Mouse (Mus musculus) limb, embryonic 10.5 days (tissue): Measurements from ENCODE around the gene Nup43. TPM values are rescaled to one million over a fixed set of nuclear protein-coding genes. Genes with fewer than 3 reads are reported as not detected.

Experiments used
- DNase-seq: peaks from one replicate; pipeline ENCODE4 v3.0.0-alpha.2; 2017; ENCODE audit warnings: low spot score
- H3K27ac ChIP-seq: fragments of 300-500 bp; sonication (generic); 2 replicates; pipeline ENCODE4 v1.5.1; 2016; ENCODE audit warnings: mild to moderate bottlenecking
- H3K27me3 ChIP-seq: fragments of 300-500 bp; sonication (generic); 2 replicates; pipeline ENCODE4 v1.6.1; 2016; ENCODE audit warnings: low read depth, mild to moderate bottlenecking; ENCODE audit not compliant: poor library complexity, severe bottlenecking
- H3K36me3 ChIP-seq: fragments of 300-500 bp; sonication (generic); 2 replicates; pipeline ENCODE4 v1.6.1; 2016; ENCODE audit warnings: mild to moderate bottlenecking, moderate library complexity
- H3K4me1 ChIP-seq: fragments of 300-500 bp; sonication (generic); 2 replicates; pipeline ENCODE4 v1.6.1; 2016
- H3K4me3 ChIP-seq: fragments of 300-500 bp; sonication (generic); 2 replicates; pipeline ENCODE4 v1.5.1; 2016; ENCODE audit warnings: mild to moderate bottlenecking, moderate library complexity
- H3K9me3 ChIP-seq: fragments of 300-500 bp; sonication (generic); replicated peaks from 2 replicates; pipeline ENCODE4 v1.6.1; 2016; ENCODE audit warnings: mild to moderate bottlenecking
- WGBS: fragments of 180-500 bp; shearing (Covaris S2); methylation state at CpG from one replicate; pipeline ENCODE4 v1.1.7; 2016; 5-methylcytosine and 5-hydroxymethylcytosine counted together
- polyA plus RNA-seq: library from polyadenylated mRNA; unstranded; fragments of >200 nt; fragmentation: Nextera tagmentation; extraction: Ambion mirVana; gene quantifications from 2 replicates; pipeline ENCODE4 v1.2.1, GENCODE M21; 2016

Nup43 gene
- polyA plus RNA-seq, 1 experiment from 2014 or later: 93.2 TPM

DNA sequence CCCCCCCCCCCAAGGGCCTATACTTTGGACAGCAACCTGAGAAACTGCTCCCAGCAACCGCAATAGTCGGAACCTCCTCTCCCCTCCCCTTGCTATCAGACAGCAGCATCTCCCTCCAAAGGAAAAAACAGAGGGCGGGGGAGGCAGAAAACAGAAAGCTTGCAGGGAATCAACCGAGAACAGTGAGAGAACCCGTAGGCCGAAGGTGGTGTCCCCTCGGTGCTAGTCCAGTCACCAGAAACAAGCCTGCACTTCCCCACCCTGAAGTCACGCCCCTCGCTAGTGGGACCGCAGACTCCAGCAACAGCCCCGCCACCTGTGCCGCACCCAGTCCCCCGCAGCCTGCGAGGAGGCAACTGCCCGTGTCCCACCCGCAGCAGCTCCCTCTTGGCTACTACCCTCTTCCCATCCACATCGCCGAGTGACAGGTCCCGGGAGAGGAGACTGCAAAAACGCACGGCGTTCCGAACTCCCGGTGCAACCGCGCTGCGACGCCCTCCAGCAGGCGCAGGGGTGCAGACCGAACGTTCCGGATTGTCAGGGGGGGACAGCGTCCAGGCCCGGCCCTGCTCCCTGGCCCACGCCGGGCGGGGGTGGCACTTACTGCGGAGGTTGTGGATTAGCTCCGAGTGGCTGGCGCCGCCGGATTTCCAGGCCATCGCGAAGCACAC lies 4.7 kb upstream of the Nup43 start:
- Histone ChIP-seq H3K36me3 (no peaks in the 10 kb centered on the region), H3K4me1 (peaks cover 7% of the 10 kb centered on the region), H3K9me3 (no peaks in the 10 kb centered on the region), H3K27me3 (no peaks in the 10 kb centered on the region), H3K4me3 (peak overlapping the region; percentile 93), H3K27ac (peak overlapping the region; percentile 94)
- 0% methylated on average over 44 of the region's 44 CpGs for WGBS
- DNase-seq: no peak

DNA sequence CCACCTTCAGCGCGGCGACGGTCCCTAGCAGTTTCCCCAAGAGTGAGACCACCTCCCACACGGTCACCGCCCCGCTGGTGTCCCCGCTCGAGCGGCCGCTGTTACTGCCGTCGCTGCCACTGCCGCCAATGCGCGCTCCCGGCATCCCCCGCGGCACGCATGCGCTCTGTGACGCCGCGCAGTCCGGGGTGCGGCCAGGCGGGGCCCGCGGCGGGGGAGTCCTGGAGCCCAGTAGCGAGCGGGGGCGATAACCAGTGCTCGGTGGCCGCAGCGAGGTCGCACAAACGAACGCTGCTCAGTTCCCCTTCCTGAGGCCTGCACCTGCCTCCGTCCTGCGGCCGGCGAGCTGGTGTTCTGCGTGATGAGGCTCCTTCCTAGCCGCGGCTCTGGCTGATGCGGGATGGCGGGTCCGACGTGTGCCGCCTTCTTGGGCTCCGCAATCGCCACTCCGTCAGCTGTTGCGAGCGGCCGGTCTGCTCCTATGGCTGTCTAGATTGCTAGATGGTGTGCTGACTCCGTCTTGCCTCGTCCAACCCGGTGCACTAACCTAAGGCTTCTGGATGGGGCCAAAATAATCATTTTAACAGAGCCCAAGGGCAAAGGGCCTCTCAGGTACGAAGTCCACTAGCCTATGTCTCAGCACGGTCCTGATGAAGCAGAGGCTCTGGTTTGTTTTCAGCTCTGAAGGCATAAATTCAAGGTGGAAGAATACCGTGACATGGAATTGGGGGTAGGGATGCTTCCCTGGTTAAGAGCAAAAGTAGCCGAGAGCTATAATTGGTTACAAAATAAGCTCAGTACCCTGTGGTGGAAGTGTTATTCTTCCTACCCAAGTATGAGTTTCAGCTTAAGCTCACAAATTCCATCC lies 3.9 kb upstream of the Nup43 start:
- peak; percentile 92 for DNase-seq
- H3K27me3 ChIP-seq: no peaks in the 10 kb centered on the region
- peak overlapping the region; percentile 93 for H3K4me3 ChIP-seq
- WGBS: under 1% methylated on average over 64 of the region's 64 CpGs
- H3K27ac ChIP-seq: peak overlapping the region; percentile 94
- no peaks in the 10 kb centered on the region for H3K9me3 ChIP-seq
- no peaks in the 10 kb centered on the region for H3K36me3 ChIP-seq
- peaks cover 12% of the 10 kb centered on the region for H3K4me1 ChIP-seq

GRCm38 (mm10) chr10:7664027-7664526 lies 3.2 kb upstream of the Nup43 start:
- H3K27ac ChIP-seq: peak overlapping the region; percentile 94; the same call in 1 of the 2 replicates
- no peak for DNase-seq
- whole genome bisulfite sequencing: 69% methylated on average over 6 of the region's 6 CpGs
- H3K4me1 ChIP-seq: peaks cover 14% of the 10 kb centered on the region
- peak overlapping the region; percentile 93 for H3K4me3 ChIP-seq
- H3K36me3 ChIP-seq: no peaks in the 10 kb centered on the region
- H3K27me3 ChIP-seq: no peaks in the 10 kb centered on the region
- H3K9me3 ChIP-seq: no peaks in the 10 kb centered on the region

DNA sequence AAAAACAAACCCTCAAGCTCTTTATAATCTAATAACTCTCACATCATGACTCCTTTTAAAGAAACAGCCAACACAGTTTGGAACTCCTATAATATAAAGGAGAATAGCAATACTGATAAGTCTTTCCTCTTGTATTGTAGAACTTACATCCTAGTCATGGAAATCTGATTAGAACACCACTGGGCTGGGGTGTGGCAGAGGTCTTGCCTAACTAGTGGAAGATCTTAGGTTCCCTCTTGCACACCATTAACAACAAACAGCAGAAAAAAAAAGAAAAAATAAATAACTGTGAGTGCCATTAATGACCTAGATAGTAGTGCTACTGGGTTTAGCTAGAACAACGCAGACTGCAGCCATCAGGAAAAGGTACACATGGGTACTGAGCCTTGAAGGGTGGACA lies 2.4 kb upstream of the Nup43 start:
- 100% methylated on average over 1 of the region's 1 CpGs for WGBS
- DNase-seq: no peak
- Histone ChIP-seq H3K36me3 (peaks cover 7% of the 10 kb centered on the region), H3K27me3 (no peaks in the 10 kb centered on the region), H3K9me3 (no peaks in the 10 kb centered on the region), H3K4me3 (no peak overlapping the region), H3K4me1 (peaks cover 14% of the 10 kb centered on the region), H3K27ac (no peak overlapping the region)

GRCm38 (mm10) chr10:7673673-7674072 lies 6.4 kb downstream of the Nup43 start:
- H3K36me3 ChIP-seq: peaks cover 90% of the 10 kb centered on the region
- H3K27ac ChIP-seq: no peak overlapping the region
- DNase-seq: no peak
- no peak overlapping the region for H3K4me3 ChIP-seq
- H3K9me3 ChIP-seq: no peaks in the 10 kb centered on the region
- H3K4me1 ChIP-seq: no peaks in the 10 kb centered on the region
- WGBS: 69% methylated on average over 1 of the region's 1 CpGs
- no peaks in the 10 kb centered on the region for H3K27me3 ChIP-seq

DNA sequence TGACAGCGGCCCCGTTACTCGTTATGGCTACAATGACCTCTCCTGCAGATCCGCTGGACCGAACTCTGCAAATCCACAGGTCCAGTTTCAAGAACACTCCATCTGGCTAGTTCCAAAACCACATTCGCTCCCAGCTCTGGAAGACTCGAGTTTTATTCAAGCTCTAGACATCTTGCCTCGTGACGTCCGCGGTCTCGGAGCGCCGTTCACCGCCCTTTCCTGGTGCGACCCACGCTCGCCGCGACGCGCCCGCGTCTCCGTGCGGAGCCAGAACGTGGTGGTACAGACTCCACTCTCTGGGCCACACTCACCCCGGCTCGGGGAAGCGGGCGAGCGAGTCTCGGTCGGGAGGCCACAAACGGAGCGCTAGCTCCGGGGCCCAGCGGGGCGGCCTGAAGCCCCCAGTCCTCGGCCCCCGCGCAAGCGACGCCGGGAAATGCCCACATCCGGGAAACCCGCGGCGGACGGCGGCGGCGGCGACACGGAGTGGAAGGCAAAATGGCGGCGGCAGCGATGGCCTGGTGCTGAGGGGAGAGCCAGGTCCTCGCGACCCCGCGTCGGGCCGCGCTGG lies 13.5 kb downstream of the Nup43 start, which contains the start of the genes Pcmt1 and Lats1:
Gene Pcmt1 (minus strand): TSS at position 406 of the 571 bp plus-strand sequence.
Gene Lats1 (plus strand): TSS at position 484 of the 571 bp plus-strand sequence.
- peak within 1 kb of the TSS; percentile 100 for H3K27ac ChIP-seq
- H3K9me3 ChIP-seq: no peaks in the 10 kb centered on the region
- no peaks in the 10 kb centered on the region for H3K27me3 ChIP-seq
- peaks cover 48% of the 10 kb centered on the region for H3K36me3 ChIP-seq
- under 1% methylated on average over 65 of the region's 65 CpGs for WGBS
- DNase-seq: peak; percentile 95
- H3K4me3 ChIP-seq: peak within 1 kb of the TSS; percentile 100
- peaks cover 20% of the 10 kb centered on the region for H3K4me1 ChIP-seq

DNA sequence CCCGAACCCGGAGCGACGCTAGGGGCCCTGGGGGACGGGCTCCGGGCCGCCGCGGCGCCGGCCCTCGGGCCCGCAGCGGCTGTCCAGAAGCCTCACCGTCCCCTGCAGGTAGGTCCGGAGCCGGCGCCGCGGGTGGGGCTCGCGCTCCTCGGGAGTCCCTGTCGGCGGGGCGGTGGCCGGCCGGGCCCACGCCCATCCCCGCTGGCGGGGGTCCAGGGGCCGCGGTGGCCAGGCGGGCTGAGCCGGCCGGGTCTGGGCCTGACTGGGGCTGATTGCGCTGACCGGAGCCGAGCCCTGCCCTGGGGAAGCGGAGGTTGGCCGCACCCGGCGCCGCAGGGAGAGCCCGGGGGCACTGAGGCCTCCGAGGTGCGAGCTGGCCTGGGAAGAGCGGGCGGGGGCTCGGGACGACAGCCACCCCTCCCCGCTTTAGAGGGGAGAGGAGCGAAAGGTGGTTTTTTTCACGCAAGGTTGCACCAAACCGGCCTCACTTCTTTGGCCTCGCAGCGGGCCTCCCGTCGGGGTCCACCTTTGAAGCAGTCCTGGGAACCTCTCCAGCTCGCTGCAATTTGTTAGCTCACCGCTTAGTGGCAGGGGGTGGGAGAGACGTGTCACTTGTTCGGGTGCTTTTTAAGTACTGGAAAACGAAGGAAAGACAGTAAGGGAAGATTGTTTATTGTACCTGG lies 14.2 kb downstream of the Nup43 start:
- no peaks in the 10 kb centered on the region for H3K27me3 ChIP-seq
- under 1% methylated on average over 64 of the region's 64 CpGs for WGBS
- no peaks in the 10 kb centered on the region for H3K9me3 ChIP-seq
- H3K4me1 ChIP-seq: peaks cover 20% of the 10 kb centered on the region
- peak overlapping the region; percentile 100 for H3K4me3 ChIP-seq
- peak overlapping the region; percentile 100 for H3K27ac ChIP-seq
- H3K36me3 ChIP-seq: peaks cover 46% of the 10 kb centered on the region
- peak; percentile 85 for DNase-seq

DNA sequence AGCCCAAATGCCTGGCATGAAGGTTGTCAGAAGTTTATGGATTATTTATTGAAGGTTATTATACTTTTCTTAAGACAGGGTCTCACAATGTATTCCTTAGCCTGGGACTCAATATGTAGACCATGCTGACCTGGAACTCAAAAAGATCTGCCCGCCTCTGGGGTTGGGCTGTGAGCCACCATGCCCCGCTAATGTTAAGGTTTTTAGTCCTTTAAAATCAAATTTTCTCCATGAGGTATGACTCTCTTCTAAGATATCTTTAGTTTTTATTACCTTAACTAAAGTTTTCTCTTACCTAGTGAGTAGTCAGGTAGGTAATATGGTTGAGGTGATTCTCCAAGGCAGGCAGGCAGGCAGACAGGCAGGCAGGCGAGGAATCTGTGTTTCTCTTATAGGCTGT lies 14.9 kb downstream of the Nup43 start:
- H3K27ac ChIP-seq: no peak overlapping the region
- peaks cover 46% of the 10 kb centered on the region for H3K36me3 ChIP-seq
- peaks cover 20% of the 10 kb centered on the region for H3K4me1 ChIP-seq
- WGBS: 74% methylated on average over 3 of the region's 3 CpGs
- DNase-seq: no peak
- H3K27me3 ChIP-seq: no peaks in the 10 kb centered on the region
- H3K4me3 ChIP-seq: peak overlapping the region; percentile 100
- no peaks in the 10 kb centered on the region for H3K9me3 ChIP-seq

DNA sequence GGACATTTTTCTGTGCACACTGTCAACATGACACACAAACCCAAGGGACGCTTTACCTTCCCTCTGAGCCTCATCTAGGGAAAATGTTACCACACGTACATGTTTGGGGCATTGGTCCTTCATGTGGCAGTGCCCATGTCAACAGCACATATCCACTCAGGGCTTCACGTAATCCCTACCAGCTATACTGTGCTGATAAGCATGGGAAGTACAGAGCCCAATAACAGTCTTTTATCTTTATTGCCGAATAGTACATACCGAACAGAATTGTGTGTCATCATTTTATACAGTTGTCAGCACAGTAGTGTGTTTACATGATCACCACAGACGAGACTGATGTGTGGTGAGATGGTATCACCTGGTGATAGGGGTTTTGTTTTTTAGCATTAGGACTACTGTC lies 19.6 kb downstream of the Nup43 start:
- H3K4me1 ChIP-seq: peaks cover 12% of the 10 kb centered on the region
- H3K9me3 ChIP-seq: no peaks in the 10 kb centered on the region
- no peaks in the 10 kb centered on the region for H3K27me3 ChIP-seq
- no peak for DNase-seq
- no peak overlapping the region for H3K27ac ChIP-seq
- H3K36me3 ChIP-seq: peaks cover 46% of the 10 kb centered on the region
- no peak overlapping the region for H3K4me3 ChIP-seq
- 97% methylated on average over 6 of the region's 6 CpGs for WGBS

DNA sequence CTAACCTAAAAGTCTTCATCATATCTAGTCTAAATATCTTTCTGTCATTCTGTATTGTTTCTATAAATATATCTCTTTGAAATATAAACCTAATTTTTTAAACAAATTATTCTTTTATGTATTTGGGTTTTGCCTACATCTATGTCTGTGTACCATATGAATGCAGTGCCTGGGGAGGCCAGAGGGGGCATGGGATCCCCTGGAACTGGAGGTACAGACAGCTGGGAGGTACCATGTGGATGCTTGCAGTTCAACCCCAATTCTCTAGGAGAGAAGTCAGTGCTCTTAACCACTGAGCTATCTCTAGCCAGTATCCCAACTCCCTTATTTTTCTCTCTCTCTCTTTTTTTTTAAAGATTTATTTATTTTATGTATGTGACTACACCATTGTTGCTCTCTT lies 28.0 kb downstream of the Nup43 start:
- H3K27me3 ChIP-seq: no peaks in the 10 kb centered on the region
- peaks cover 96% of the 10 kb centered on the region for H3K36me3 ChIP-seq
- no peaks in the 10 kb centered on the region for H3K9me3 ChIP-seq
- no peak for DNase-seq
- no peaks in the 10 kb centered on the region for H3K4me1 ChIP-seq
- H3K27ac ChIP-seq: no peak overlapping the region
- H3K4me3 ChIP-seq: no peak overlapping the region

GRCm38 (mm10) chr10:7700120-7700519 lies 32.8 kb downstream of the Nup43 start:
- no peak for DNase-seq
- Histone ChIP-seq H3K36me3 (peaks cover 97% of the 10 kb centered on the region), H3K4me3 (no peak overlapping the region), H3K27me3 (no peaks in the 10 kb centered on the region), H3K27ac (no peak overlapping the region), H3K9me3 (no peaks in the 10 kb centered on the region), H3K4me1 (no peaks in the 10 kb centered on the region)
- WGBS: 91% methylated on average over 3 of the region's 3 CpGs

DNA sequence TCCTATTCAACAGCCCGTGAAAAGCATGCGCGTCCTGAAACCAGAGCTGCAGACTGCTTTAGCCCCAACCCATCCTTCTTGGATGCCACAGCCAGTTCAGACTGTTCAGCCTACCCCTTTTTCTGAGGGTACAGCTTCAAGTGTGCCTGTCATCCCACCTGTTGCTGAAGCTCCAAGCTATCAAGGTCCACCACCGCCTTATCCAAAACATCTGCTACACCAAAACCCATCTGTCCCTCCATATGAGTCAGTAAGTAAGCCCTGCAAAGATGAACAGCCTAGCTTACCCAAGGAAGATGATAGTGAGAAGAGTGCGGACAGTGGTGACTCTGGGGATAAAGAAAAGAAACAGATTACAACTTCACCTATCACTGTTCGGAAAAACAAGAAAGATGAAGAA lies 35.3 kb downstream of the Nup43 start:
- Histone ChIP-seq H3K36me3 (peaks cover 97% of the 10 kb centered on the region), H3K4me3 (no peak overlapping the region), H3K9me3 (no peaks in the 10 kb centered on the region), H3K4me1 (no peaks in the 10 kb centered on the region), H3K27ac (no peak overlapping the region), H3K27me3 (no peaks in the 10 kb centered on the region)
- WGBS: 95% methylated on average over 6 of the region's 6 CpGs
- no peak for DNase-seq
